Mouse (Mus musculus) heart, postnatal 0 days (tissue): ENCODE measurements at regions not wholly inside any gene's neighbourhood (a gene's known extent, or its start where the extent isn't known, plus 50 kb on each side); places are given as distances from the start of the nearest gene placed in this dataset.

ENCODE experiments used
- CTCF ChIP-seq: IDR thresholded peaks from 2 replicates; pipeline ENCODE4 v1.5.1; 2016; ENCODE audit warnings: antibody characterized with exemption, control low read depth, low read depth
- EP300 ChIP-seq: IDR thresholded peaks from 2 replicates; pipeline ENCODE4 v1.6.1; 2016; ENCODE audit warnings: antibody characterized with exemption, low read depth

GRCm38 (mm10) chr1:43251356-43251755 is 54.6 kb upstream of the Fhl2 start:
- TF ChIP-seq CTCF (no peak), EP300 (no peak)
